Mouse (Mus musculus): Measurements from ENCODE around the gene Rbfox3. TPM values are rescaled to one million over a fixed set of nuclear protein-coding genes. Genes with fewer than 3 reads are reported as not detected.

Gene Rbfox3
- 1.1 and 1.5 TPM in 2 replicates for polyA plus RNA-seq (2012; rRNA removed)

DNA sequence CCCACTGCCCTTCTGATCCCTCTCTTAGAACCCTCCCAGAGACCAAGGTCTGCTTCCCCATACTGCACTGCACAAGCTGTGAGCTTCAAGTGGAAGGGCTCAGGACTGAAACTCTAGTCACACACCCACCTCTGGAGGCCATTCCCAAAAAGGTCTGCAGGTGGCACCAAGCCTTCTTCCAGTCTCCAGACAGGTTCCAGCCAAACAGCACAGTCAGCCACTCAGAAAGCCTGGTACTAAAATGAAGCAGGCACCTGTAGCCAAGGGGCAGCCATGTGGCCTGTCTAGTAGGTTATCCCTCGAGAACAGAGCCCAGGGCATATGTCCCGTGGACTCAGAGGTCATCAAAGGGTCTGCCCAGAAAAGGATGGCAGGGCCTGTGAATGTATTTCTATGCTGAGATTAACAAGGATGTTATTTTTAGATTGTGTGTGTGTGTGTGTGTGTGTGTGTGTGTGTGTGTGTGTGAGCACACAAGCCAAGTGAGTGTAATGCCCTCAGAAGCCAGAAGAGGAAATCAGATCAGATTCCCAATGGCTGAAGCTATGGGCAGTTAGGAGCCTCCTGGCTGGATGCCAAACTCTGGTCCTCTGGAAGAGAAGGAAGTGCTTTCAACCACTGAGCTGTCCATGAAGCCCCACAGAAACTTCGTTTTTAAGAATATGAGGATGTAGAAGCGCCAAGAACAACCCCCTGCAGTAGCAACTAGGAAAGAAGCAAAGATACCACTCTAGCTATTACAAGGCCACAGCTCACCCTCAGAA, at the start of gene Rbfox3:
Rbfox3 (minus strand) TSS at position 291 of the 764 bp plus-strand sequence.

DNA sequence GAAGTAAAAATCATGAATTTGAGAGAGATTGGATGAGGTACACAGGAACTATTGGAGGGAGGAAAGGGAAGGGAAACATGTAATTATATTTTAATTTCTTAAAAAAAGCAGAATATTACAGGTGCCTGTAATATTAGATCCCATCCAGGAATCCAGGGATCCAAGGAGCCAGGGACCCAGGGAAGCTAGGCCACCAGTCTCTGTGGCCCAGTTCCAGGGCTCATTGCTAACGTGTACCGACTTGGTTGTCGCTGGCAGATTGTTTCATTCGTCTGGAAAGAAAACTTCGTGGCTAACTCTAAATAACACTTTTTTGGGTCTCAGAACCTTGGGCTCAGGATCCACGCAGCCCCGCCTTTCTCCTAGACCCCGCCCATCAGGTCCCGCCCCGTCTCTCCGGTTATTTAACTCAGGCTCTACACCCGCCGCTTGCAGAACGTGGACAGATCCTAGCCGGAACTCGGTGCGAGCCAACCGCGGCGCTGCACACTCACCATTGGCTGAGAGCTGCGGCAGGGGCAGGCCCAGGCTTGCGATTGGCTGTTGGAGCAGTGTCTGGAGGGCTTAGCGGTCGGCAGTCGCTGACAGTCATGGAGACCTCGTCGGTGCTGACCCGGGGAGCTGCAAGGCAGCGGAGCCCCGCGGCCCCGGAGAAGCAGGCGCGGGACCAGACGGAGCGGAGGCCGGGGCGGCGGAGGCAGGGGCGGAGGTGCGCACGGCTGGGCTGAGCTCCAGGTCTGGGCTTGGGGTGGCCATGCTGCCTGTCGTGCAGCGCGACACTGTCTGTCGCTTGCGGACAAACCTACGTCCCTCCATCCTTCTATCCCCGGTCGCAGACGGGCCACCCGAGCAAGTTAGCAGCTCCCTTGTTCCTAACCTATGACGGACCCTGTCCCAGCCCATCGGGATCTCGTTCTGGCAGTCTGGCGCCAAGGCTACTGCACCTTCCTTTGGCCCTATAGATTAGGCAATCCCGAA, 434.7 kb downstream of the Rbfox3 start, which contains the start of gene Engase:
Engase (plus strand) TSS at position 434 of the 978 bp plus-strand sequence.

Other genes starting within 250 kb of the Rbfox3 start
- 0.23 and 0.29 TPM in 2 replicates for gene Enpp7, start 76.6 kb upstream of the Rbfox3 start, polyA plus RNA-seq (2012; rRNA removed)
- 11.6 and 13.0 TPM in 2 replicates for gene Cbx2, start 111.4 kb upstream of the Rbfox3 start, polyA plus RNA-seq (2012; rRNA removed)
- gene Cbx8, start 129.4 kb upstream of the Rbfox3 start, polyA plus RNA-seq (2012; rRNA removed): 3.0 and 7.6 TPM in 2 replicates
- gene Cbx4, start 174.6 kb upstream of the Rbfox3 start, polyA plus RNA-seq (2012; rRNA removed): 27.2 and 28.2 TPM in 2 replicates